Mouse (Mus musculus) neural tube, embryonic 12.5 days (tissue): ENCODE measurements at regions not wholly inside any gene's neighbourhood (a gene's known extent, or its start where the extent isn't known, plus 50 kb on each side); places are given as distances from the start of the nearest gene placed in this dataset.

Source experiments
- ATAC-seq: fragments of 200-750 bp; cut with Nextera tagmentation; 2 replicates; pipeline ENCODE4 v1.8.0; 2017; ENCODE audit warnings: low read depth, mild to moderate bottlenecking, moderate TSS enrichment, moderate library complexity; ENCODE audit not compliant: low FRiP score
- H3K27ac ChIP-seq: fragments of 300-500 bp; sonication (generic); 2 replicates; pipeline ENCODE4 v1.5.1; 2016
- H3K27me3 ChIP-seq: fragments of 300-500 bp; sonication (generic); replicated peaks from 2 replicates; pipeline ENCODE4 v1.6.1; 2016; ENCODE audit warnings: mild to moderate bottlenecking
- H3K36me3 ChIP-seq: fragments of 300-500 bp; sonication (generic); 2 replicates; pipeline ENCODE4 v1.6.1; 2016; ENCODE audit warnings: mild to moderate bottlenecking
- H3K4me1 ChIP-seq: fragments of 300-500 bp; sonication (generic); 2 replicates; pipeline ENCODE4 v1.6.1; 2016
- H3K4me2 ChIP-seq: fragments of 300-500 bp; sonication (generic); replicated peaks from 2 replicates; pipeline ENCODE4 v1.6.1; 2016; ENCODE audit warnings: mild to moderate bottlenecking
- H3K4me3 ChIP-seq: fragments of 300-500 bp; sonication (generic); 2 replicates; pipeline ENCODE4 v1.5.1; 2016
- H3K9ac ChIP-seq: fragments of 300-500 bp; sonication (generic); 2 replicates; pipeline ENCODE4 v1.6.1; 2016; ENCODE audit warnings: mild to moderate bottlenecking
- H3K9me3 ChIP-seq: fragments of 300-500 bp; sonication (generic); 2 replicates; pipeline ENCODE4 v1.6.1; 2016; ENCODE audit warnings: mild to moderate bottlenecking
- WGBS: fragments of 180-500 bp; shearing (Covaris S2); methylation state at CpG from one replicate; pipeline ENCODE4 v1.1.7; 2016; 5-methylcytosine and 5-hydroxymethylcytosine counted together

DNA sequence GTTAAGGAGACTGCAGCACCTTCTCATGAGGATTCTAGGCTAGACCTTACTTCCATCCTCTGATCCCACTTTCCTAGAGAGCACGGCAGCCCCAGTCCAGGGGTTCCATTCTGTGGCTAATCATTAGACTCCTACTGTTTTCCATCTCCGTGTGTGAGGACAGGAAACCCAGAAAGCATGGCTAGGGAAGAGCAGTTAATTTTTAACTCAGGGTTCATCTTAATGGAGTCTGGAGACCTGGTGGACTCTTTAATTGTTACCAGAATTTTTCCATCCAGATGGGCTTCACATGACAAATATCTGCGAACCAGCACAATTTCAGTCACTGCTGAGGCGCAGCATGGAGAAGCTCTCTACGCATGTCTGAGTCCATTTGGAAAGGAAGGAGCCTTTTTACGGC, 222.8 kb upstream of the Prdm1 start:
- ATAC-seq: no peak
- Histone ChIP-seq H3K36me3 (no peaks in the 10 kb centered on the region), H3K9me3 (no peaks in the 10 kb centered on the region), H3K4me2 (no peak overlapping the region), H3K9ac (no peak overlapping the region), H3K27ac (no peak overlapping the region), H3K4me1 (0 out of 2 replicates have a peak, but pooled peaks cover 4% of the 10 kb centered on the region), H3K4me3 (no peak overlapping the region), H3K27me3 (no peaks in the 10 kb centered on the region)
- 74% methylated on average over 6 of the region's 6 CpGs for WGBS

GRCm38 (mm10) chr10:44749206-44749605, 220.9 kb upstream of the Prdm1 start:
- Histone ChIP-seq H3K27ac (no peak overlapping the region), H3K4me1 (no peaks in the 10 kb centered on the region), H3K4me3 (no peak overlapping the region), H3K9me3 (no peaks in the 10 kb centered on the region), H3K36me3 (no peaks in the 10 kb centered on the region), H3K4me2 (no peak overlapping the region), H3K27me3 (no peaks in the 10 kb centered on the region), H3K9ac (no peak overlapping the region)
- ATAC-seq: no peak
- WGBS: 85% methylated on average over 4 of the region's 4 CpGs

GRCm38 (mm10) chr10:44747419-44747818, 219.1 kb upstream of the Prdm1 start:
- H3K4me3 ChIP-seq: no peak overlapping the region
- no peak overlapping the region for H3K9ac ChIP-seq
- no peak overlapping the region for H3K4me2 ChIP-seq
- 72% methylated on average over 3 of the region's 3 CpGs for WGBS
- no peaks in the 10 kb centered on the region for H3K27me3 ChIP-seq
- H3K27ac ChIP-seq: no peak overlapping the region
- no peaks in the 10 kb centered on the region for H3K9me3 ChIP-seq
- H3K4me1 ChIP-seq: no peaks in the 10 kb centered on the region
- no peaks in the 10 kb centered on the region for H3K36me3 ChIP-seq
- ATAC-seq: no peak

- Histone ChIP-seq H3K4me3 (no peak overlapping the region), H3K9ac (no peak overlapping the region), H3K27ac (no peak overlapping the region), H3K4me1 (no peaks in the 10 kb centered on the region), H3K4me2 (no peak overlapping the region), H3K36me3 (no peaks in the 10 kb centered on the region), H3K27me3 (no peaks in the 10 kb centered on the region), H3K9me3 (no peaks in the 10 kb centered on the region)
- 72% methylated on average over 2 of the region's 2 CpGs for WGBS
- no peak for ATAC-seq
Observed at GRCm38 (mm10) chr10:44744221-44744620, 215.9 kb upstream of the Prdm1 start.

- Histone ChIP-seq H3K9me3 (no peaks in the 10 kb centered on the region), H3K4me2 (no peak overlapping the region), H3K36me3 (no peaks in the 10 kb centered on the region), H3K4me1 (no peaks in the 10 kb centered on the region), H3K4me3 (no peak overlapping the region), H3K27ac (no peak overlapping the region), H3K27me3 (no peaks in the 10 kb centered on the region), H3K9ac (no peak overlapping the region)
- no peak for ATAC-seq
- WGBS: 84% methylated on average over 5 of the region's 5 CpGs
Observed at GRCm38 (mm10) chr10:44733641-44734040, 205.3 kb upstream of the Prdm1 start.

- H3K4me2 ChIP-seq: no peak overlapping the region
- H3K27me3 ChIP-seq: no peaks in the 10 kb centered on the region
- no peaks in the 10 kb centered on the region for H3K36me3 ChIP-seq
- H3K4me3 ChIP-seq: no peak overlapping the region
- no peak overlapping the region for H3K9ac ChIP-seq
- no peak overlapping the region for H3K27ac ChIP-seq
- H3K9me3 ChIP-seq: no peaks in the 10 kb centered on the region
- no peak for ATAC-seq
- WGBS: 91% methylated on average over 8 of the region's 8 CpGs
- no peaks in the 10 kb centered on the region for H3K4me1 ChIP-seq
Observed at GRCm38 (mm10) chr10:44730721-44731120, 202.4 kb upstream of the Prdm1 start.

DNA sequence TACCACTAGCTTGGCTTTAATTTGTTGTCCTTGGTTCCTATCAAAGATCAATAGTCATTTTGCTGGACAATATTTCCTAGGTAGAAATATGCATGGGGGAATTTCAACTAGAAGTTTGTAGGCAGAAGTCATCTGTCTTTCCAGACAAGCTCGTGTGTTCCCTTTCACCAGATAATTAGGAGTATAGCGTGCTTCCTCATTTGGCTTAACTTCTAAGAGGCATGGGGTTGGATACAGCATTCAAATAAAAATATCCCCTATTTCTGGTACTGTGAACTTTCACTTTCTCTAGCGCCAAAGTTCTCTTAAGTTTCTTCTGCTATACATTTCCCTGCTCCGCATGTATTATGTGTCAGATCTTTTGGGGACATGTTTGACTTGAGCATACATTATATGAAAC, 200.7 kb upstream of the Prdm1 start:
- Histone ChIP-seq H3K9ac (no peak overlapping the region), H3K27ac (no peak overlapping the region), H3K36me3 (no peaks in the 10 kb centered on the region), H3K4me2 (no peak overlapping the region), H3K9me3 (no peaks in the 10 kb centered on the region), H3K4me3 (no peak overlapping the region), H3K4me1 (no peaks in the 10 kb centered on the region), H3K27me3 (no peaks in the 10 kb centered on the region)
- WGBS: 85% methylated on average over 4 of the region's 4 CpGs
- ATAC-seq: no peak

GRCm38 (mm10) chr10:44724575-44724974, 196.3 kb upstream of the Prdm1 start:
- no peak overlapping the region for H3K4me3 ChIP-seq
- H3K9ac ChIP-seq: no peak overlapping the region
- H3K4me2 ChIP-seq: no peak overlapping the region
- no peak for ATAC-seq
- no peaks in the 10 kb centered on the region for H3K9me3 ChIP-seq
- 73% methylated on average over 3 of the region's 3 CpGs for WGBS
- H3K36me3 ChIP-seq: no peaks in the 10 kb centered on the region
- H3K4me1 ChIP-seq: no peaks in the 10 kb centered on the region
- H3K27me3 ChIP-seq: no peaks in the 10 kb centered on the region
- H3K27ac ChIP-seq: no peak overlapping the region

DNA sequence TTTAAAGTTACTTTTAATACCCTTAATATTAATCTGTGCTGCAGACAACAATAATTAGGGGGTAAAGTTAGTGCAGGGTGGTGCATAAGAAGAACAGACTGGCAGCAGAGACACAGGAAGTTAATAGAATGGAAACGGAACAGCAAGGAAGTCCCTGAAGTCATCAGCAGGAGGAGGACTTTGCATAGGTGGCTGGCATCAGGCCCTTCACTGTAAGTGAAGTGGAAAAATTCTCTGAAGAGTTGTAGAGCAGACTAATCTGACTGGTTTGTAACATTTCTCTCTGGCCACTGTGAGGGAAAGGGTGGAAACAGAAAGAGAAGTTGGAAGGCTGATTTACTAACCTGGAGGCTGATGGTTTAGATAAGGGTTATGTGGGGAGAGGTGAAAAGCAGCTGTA, 195.5 kb upstream of the Prdm1 start:
- H3K9ac ChIP-seq: no peak overlapping the region
- no peak overlapping the region for H3K4me2 ChIP-seq
- H3K4me3 ChIP-seq: no peak overlapping the region
- no peak for ATAC-seq
- H3K9me3 ChIP-seq: no peaks in the 10 kb centered on the region
- no peaks in the 10 kb centered on the region for H3K36me3 ChIP-seq
- H3K4me1 ChIP-seq: no peaks in the 10 kb centered on the region
- H3K27me3 ChIP-seq: no peaks in the 10 kb centered on the region
- no peak overlapping the region for H3K27ac ChIP-seq
- 88% methylated on average over 1 of the region's 1 CpGs for WGBS

DNA sequence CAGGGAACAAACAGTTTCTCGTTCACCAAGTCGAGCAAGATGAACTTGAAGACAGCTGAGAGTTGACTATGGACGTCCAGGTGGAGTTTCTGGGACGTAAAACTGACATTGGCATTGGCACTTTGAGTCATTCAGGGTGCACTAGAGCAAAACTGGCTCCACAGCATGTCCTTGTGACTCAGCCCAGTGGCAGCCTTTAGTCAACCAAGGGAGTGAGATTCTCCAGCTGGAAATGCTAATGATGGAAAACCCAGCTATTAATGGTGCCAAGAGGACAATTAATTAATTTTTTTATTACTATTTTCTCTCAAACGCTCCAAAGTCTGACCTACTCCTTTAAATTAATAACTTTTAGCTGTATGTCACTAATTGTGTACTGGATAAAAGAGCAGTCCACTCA, 195.0 kb upstream of the Prdm1 start:
- H3K36me3 ChIP-seq: no peaks in the 10 kb centered on the region
- no peaks in the 10 kb centered on the region for H3K4me1 ChIP-seq
- no peak overlapping the region for H3K4me2 ChIP-seq
- no peaks in the 10 kb centered on the region for H3K27me3 ChIP-seq
- WGBS: 83% methylated on average over 5 of the region's 5 CpGs
- ATAC-seq: no peak
- no peak overlapping the region for H3K9ac ChIP-seq
- no peak overlapping the region for H3K4me3 ChIP-seq
- H3K27ac ChIP-seq: no peak overlapping the region
- no peaks in the 10 kb centered on the region for H3K9me3 ChIP-seq

- Histone ChIP-seq H3K27me3 (no peaks in the 10 kb centered on the region), H3K4me2 (no peak overlapping the region), H3K36me3 (no peaks in the 10 kb centered on the region), H3K9ac (no peak overlapping the region), H3K9me3 (no peaks in the 10 kb centered on the region), H3K27ac (no peak overlapping the region), H3K4me1 (no peaks in the 10 kb centered on the region), H3K4me3 (no peak overlapping the region)
- 90% methylated on average over 10 of the region's 10 CpGs for WGBS
- ATAC-seq: no peak
Observed at GRCm38 (mm10) chr10:44721670-44722069, 193.4 kb upstream of the Prdm1 start.

DNA sequence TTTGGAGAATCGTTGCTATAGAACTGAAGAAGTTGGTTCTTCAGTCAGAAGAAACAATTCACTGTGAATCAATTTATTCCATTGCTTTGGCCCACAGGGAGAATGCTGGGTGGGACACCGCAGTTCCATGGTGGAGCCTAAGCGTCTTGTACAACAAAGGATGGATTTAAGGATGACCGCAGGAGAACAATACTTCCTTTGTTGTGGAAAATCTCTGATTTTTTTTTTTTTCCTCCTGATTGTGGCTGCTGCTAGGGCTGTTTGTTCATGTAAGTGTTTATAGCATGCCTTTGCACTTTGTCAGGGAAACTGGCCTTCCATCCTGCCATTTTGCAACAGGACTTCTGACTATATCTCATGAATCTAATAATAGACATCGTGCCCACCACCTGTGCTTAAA, 188.3 kb upstream of the Prdm1 start:
- Histone ChIP-seq H3K9me3 (no peaks in the 10 kb centered on the region), H3K27me3 (no peaks in the 10 kb centered on the region), H3K27ac (no peak overlapping the region), H3K4me1 (no peaks in the 10 kb centered on the region), H3K4me2 (no peak overlapping the region), H3K36me3 (no peaks in the 10 kb centered on the region), H3K9ac (no peak overlapping the region), H3K4me3 (no peak overlapping the region)
- ATAC-seq: no peak
- WGBS: 33% methylated on average over 5 of the region's 5 CpGs

- Histone ChIP-seq H3K36me3 (no peaks in the 10 kb centered on the region), H3K27ac (no peak overlapping the region), H3K9me3 (no peaks in the 10 kb centered on the region), H3K27me3 (no peaks in the 10 kb centered on the region), H3K4me1 (no peaks in the 10 kb centered on the region), H3K9ac (no peak overlapping the region), H3K4me3 (no peak overlapping the region), H3K4me2 (no peak overlapping the region)
- no peak for ATAC-seq
Observed at GRCm38 (mm10) chr10:44715902-44716301, 187.6 kb upstream of the Prdm1 start.

- no peak for ATAC-seq
- no peaks in the 10 kb centered on the region for H3K4me1 ChIP-seq
- no peaks in the 10 kb centered on the region for H3K9me3 ChIP-seq
- no peak overlapping the region for H3K27ac ChIP-seq
- no peak overlapping the region for H3K9ac ChIP-seq
- no peaks in the 10 kb centered on the region for H3K27me3 ChIP-seq
- no peak overlapping the region for H3K4me2 ChIP-seq
- H3K36me3 ChIP-seq: no peaks in the 10 kb centered on the region
- H3K4me3 ChIP-seq: no peak overlapping the region
- 87% methylated on average over 4 of the region's 4 CpGs for WGBS
Observed at GRCm38 (mm10) chr10:44708830-44709229, 180.5 kb upstream of the Prdm1 start.
